Mouse (Mus musculus): ENCODE measurements around the gene Rin1.
A peak's percentile ranks its signal among the peaks of the same experiment; 100 is the strongest.
"Not testable (repeated sequence)": the region's sequence is repeated elsewhere in the genome, so short reads cannot be mapped to it uniquely, and the experiment has no call there.

- TF ChIP-seq CTCF (IDR thresholded peaks at IDR 0.05; ENCODE audit: low read depth) = peak; percentile 25; the same call in 1 of the 2 replicates
- not testable (repeated sequence) for TF ChIP-seq EP300 (IDR thresholded peaks at IDR 0.05; ENCODE audit: low read depth)
Observed at GRCm38 (mm10) chr19:5003644-5004043, 46.6 kb upstream of the Rin1 start.
